Mouse (Mus musculus) splenic B cell, adult 2 months (primary cell): Measurements from ENCODE around the gene Gtdc1.

Source experiments
- DNase-seq: peaks from one replicate; pipeline ENCODE4 v3.0.0-alpha.2; 2011; ENCODE audit warnings: low read depth, low spot score
- H3K27me3 ChIP-seq: 2 replicates; pipeline ENCODE4 v1.6.1; 2012; ENCODE audit warnings: mild to moderate bottlenecking, low read length, moderate library complexity, mixed read lengths; ENCODE audit not compliant: control insufficient read depth, poor library complexity, insufficient read depth, severe bottlenecking
- H3K36me3 ChIP-seq: 2 replicates; pipeline ENCODE4 v1.6.1; 2012; ENCODE audit warnings: mild to moderate bottlenecking, low read length, moderate library complexity, mixed read lengths; ENCODE audit not compliant: control insufficient read depth, poor library complexity, insufficient read depth, severe bottlenecking

The Gtdc1 gene

GRCm38 (mm10) chr2:44780961-44781360 is 146.5 kb downstream of the Gtdc1 start:
- DNase-seq = no peak
- H3K27me3 ChIP-seq = no peaks in the 10 kb centered on the region
- no peaks in the 10 kb centered on the region for H3K36me3 ChIP-seq

- DNase-seq = no peak
Measured at GRCm38 (mm10) chr2:44763898-44764297, 163.6 kb downstream of the Gtdc1 start.

GRCm38 (mm10) chr2:44736618-44737017 is 190.8 kb downstream of the Gtdc1 start:
- DNase-seq = no peak
- peaks cover 3% of the 10 kb centered on the region; the same call in 1 of the 2 replicates for H3K36me3 ChIP-seq
- H3K27me3 ChIP-seq = no peaks in the 10 kb centered on the region

More at GRCm38 (mm10) chr2:44763898-44764297, 163.6 kb downstream of the Gtdc1 start:
- H3K36me3 ChIP-seq = no peaks in the 10 kb centered on the region
- H3K27me3 ChIP-seq = no peaks in the 10 kb centered on the region

- no peaks in the 10 kb centered on the region for H3K27me3 ChIP-seq
- no peak for DNase-seq
- no peaks in the 10 kb centered on the region for H3K36me3 ChIP-seq
Measured at GRCm38 (mm10) chr2:44721461-44721860, 206.0 kb downstream of the Gtdc1 start.

- H3K36me3 ChIP-seq = 0 out of 2 replicates have a peak, but pooled peaks cover 2% of the 10 kb centered on the region
- no peak for DNase-seq
- H3K27me3 ChIP-seq = no peaks in the 10 kb centered on the region
Measured at GRCm38 (mm10) chr2:44705883-44706615, 221.4 kb downstream of the Gtdc1 start.

- no peak for DNase-seq
- no peaks in the 10 kb centered on the region for H3K27me3 ChIP-seq
Measured at GRCm38 (mm10) chr2:44700276-44700675, 227.2 kb downstream of the Gtdc1 start.

GRCm38 (mm10) chr2:44696441-44696840 is 231.0 kb downstream of the Gtdc1 start:
- Histone ChIP-seq H3K36me3 (no peaks in the 10 kb centered on the region), H3K27me3 (no peaks in the 10 kb centered on the region)
- DNase-seq = no peak

More at GRCm38 (mm10) chr2:44700276-44700675, 227.2 kb downstream of the Gtdc1 start:
- H3K36me3 ChIP-seq = no peaks in the 10 kb centered on the region

- DNase-seq = no peak
- no peaks in the 10 kb centered on the region for H3K27me3 ChIP-seq
- no peaks in the 10 kb centered on the region for H3K36me3 ChIP-seq
Measured at GRCm38 (mm10) chr2:44693898-44694297, 233.6 kb downstream of the Gtdc1 start.

- no peaks in the 10 kb centered on the region for H3K27me3 ChIP-seq
- DNase-seq = no peak
- H3K36me3 ChIP-seq = no peaks in the 10 kb centered on the region
Measured at GRCm38 (mm10) chr2:44664049-44664448, 263.4 kb downstream of the Gtdc1 start.

- no peak for DNase-seq
- Histone ChIP-seq H3K36me3 (no peaks in the 10 kb centered on the region), H3K27me3 (no peaks in the 10 kb centered on the region)
Measured at GRCm38 (mm10) chr2:44659870-44660269, 267.6 kb downstream of the Gtdc1 start.

- DNase-seq = no peak
- H3K27me3 ChIP-seq = no peaks in the 10 kb centered on the region
- no peaks in the 10 kb centered on the region for H3K36me3 ChIP-seq
Measured at GRCm38 (mm10) chr2:44659011-44659410, 268.4 kb downstream of the Gtdc1 start.

GRCm38 (mm10) chr2:44648537-44648936 is 278.9 kb downstream of the Gtdc1 start:
- Histone ChIP-seq H3K27me3 (no peaks in the 10 kb centered on the region), H3K36me3 (peaks cover 2% of the 10 kb centered on the region; the same call in 1 of the 2 replicates)
- no peak for DNase-seq

- no peak for DNase-seq
Measured at GRCm38 (mm10) chr2:44646398-44646797, 281.1 kb downstream of the Gtdc1 start.

GRCm38 (mm10) chr2:44639370-44639769 is 288.1 kb downstream of the Gtdc1 start:
- Histone ChIP-seq H3K27me3 (no peaks in the 10 kb centered on the region), H3K36me3 (no peaks in the 10 kb centered on the region)
- no peak for DNase-seq

More at GRCm38 (mm10) chr2:44646398-44646797, 281.1 kb downstream of the Gtdc1 start:
- Histone ChIP-seq H3K36me3 (peaks cover 2% of the 10 kb centered on the region; the same call in 1 of the 2 replicates), H3K27me3 (no peaks in the 10 kb centered on the region)

- H3K36me3 ChIP-seq = no peaks in the 10 kb centered on the region; the same call in 1 of the 2 replicates
- no peaks in the 10 kb centered on the region for H3K27me3 ChIP-seq
- no peak for DNase-seq
Measured at GRCm38 (mm10) chr2:44638157-44638556, 289.3 kb downstream of the Gtdc1 start.
